Mouse (Mus musculus) layer of hippocampus, postnatal 14 days (tissue): Measurements from ENCODE around the gene Mapt. TPM values are rescaled to one million over a fixed set of nuclear protein-coding genes. Genes with fewer than 3 reads are reported as not detected.
A peak's percentile ranks its signal among the peaks of the same experiment; 100 is the strongest.

Experiments
- DNase-seq, 2 experiments: peaks; one replicate each; pipeline ENCODE4 v3.0.0; 2021 to 2022; ENCODE audit warnings: low spot score in 2 of 2, mixed read lengths in 1 of 2
- total RNA-seq, 2 experiments: library from RNA; stranded (reverse); gene quantifications; 2 replicates each; pipeline ENCODE4 v1.2.3; 2021

Mapt gene
- total RNA-seq, 2 experiments from 2014 or later: 323 to 343 TPM

DNA sequence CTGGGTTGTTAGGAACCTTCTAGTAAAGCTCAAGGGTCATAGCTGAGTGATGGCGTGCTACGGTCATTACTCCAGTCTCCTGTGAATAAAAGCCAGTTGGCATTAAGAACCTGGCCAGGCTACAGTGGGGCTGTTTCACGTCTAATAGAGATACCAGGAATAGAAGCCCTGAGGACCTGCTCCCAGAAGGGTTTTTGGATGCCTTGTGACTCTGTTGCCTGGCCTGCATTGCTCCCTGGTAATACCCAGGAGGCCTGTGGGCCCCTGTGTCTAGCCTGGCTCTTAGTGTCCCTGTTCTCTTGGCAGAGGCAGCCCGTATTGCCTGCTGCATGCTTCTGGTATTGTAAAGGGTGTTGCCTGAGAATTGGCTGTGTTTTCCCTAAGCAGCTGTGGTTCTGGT lies 75.9 kb downstream of the Mapt start:
- DNase-seq: no peak

DNA sequence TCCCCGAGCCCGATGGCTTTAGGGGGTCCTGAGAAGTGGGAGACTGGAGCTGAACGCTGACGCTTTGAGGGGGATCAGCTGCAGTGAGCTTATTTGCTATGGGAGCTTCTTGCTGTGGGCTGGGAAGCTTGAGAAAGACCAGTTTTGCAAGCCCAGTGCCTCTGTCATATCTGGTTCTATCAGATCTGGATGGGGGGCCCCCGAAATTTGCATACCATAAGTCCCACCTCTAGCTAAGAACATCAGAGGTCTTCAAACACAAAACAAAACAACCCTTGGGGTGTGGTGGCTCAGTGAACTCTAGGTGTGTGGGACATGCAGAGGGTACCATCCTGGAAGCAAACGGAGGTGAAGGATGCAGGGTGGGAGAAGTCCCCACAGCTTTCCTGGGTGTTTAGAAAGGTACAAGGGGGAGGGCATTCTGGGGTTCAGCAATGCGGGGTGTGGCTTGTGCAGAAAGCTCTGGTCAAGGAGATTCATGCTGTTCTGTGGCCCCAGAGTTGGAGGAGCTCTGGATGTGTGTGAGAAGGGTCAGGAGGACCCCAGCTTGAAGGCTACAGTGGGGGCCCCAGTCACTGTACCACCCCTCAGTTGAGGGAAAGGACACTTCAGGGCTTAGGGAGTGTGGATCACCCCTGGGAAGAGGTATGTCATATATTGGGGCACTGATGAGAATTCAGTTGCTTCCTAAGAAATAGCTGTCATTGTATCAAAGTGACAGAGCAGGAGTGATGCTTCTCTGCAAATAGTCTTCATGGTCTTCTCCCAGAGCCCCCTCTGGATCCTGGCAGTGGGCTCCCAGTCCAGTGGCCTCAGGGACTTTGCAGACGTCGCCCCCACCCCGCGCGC lies 78.4 kb downstream of the Mapt start:
- DNase-seq: no peak

GRCm38 (mm10) chr11:104310226-104310887 lies 79.2 kb downstream of the Mapt start:
- DNase-seq: no peak

GRCm38 (mm10) chr11:104311643-104312042 lies 80.5 kb downstream of the Mapt start:
- DNase-seq: no peak

DNA sequence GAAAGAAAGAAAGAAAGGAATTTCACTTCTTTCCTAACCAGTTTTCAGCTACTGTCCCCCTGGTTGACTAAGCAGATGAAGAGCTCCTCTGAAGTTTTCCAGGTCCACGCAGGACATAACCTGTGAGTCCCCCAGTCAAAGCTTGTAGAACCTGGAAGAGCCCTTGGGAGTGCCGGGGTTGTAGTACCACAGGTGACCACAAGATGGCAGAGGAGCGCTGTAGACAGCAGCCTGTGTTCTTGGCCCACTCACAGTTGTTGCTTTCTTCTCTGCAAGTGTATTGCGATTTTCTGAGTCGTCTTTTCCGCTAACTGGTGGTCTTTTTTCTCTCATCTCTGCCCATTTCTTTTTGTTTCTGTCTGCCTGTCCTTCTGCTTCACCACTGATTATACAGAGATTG lies 84.5 kb downstream of the Mapt start:
- DNase-seq: peak in 1 of 2 experiments; percentile 69

DNA sequence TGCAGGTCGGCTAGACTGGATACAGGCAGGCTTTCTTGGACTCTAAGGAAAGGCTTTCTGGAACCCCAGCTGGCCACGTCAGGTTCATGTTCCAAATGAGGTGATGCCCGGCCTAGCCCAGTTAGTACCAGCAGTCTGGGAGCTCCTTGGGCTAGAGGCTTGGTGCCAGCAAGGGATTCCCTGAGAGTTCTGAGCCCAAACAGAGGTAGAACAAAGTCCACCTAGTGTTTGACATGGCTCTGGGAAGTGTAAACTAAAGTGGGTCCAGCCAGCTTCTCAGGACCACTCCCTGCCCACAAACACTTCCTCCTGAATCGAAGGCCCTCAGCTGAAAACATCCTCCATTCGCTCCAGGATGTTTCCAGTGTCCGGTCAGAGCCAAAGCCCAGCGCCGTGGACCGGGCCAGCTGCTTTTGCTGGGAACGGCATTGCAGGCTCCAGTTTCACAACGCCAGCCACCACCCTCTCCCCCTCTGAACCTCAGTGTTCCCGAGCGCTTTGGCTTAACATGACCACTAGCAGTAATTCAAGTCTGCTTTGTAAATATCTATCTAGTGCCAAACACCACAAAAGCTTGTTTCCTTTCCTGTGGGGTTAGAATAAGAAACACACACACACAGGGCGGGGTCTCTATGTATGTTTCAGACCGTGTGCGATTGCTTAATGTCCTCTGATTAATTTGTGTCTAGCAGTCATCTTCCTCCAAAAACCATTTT lies 85.7 kb downstream of the Mapt start:
- DNase-seq: no peak

GRCm38 (mm10) chr11:104317631-104318030 lies 86.4 kb downstream of the Mapt start:
- no peak for DNase-seq

GRCm38 (mm10) chr11:104318940-104319781 lies 88.0 kb downstream of the Mapt start:
- DNase-seq: no peak

DNA sequence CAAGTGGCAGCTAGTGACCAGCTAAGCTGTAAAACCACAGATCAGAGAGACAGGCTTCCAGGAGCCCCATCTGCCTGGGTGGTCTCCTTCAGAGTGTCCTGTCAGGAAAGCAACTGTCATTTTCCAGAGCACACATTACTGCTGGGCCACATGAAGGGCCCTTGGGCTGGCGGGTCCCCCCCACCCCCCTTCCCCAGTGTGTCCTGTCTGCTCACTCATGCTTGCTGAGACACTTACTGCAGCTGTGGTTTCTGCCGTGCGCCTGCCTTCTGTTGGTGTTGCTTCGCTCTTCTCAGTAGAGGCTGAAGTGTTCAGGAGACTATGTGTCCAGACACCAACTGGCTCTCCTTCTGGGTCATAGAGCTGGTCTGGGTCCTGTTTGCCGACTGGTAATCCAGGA lies 89.3 kb downstream of the Mapt start:
- DNase-seq: no peak

- no peak for DNase-seq
Observed at GRCm38 (mm10) chr11:104322142-104322541, 91.0 kb downstream of the Mapt start.

DNA sequence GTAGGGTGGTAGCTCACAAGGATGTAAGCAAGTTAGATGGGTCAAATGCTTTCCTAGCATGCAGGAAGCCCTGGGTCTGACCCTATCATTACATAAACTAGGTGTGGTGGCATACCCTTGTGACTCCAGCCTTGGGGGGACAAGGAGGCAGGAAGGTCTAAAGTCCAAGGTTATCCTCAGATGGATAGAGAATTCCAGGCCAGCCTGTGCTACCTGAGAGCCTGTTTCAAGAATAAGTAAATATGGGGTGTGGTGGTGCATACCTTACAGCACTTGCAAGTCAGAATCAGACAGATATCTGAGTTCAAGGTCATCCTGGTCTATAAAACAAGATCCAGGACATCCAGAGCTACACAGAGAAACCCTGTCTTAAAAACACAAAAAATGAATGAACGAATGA lies 96.3 kb downstream of the Mapt start:
- no peak for DNase-seq

- DNase-seq: no peak
Observed at GRCm38 (mm10) chr11:104327946-104328345, 96.8 kb downstream of the Mapt start.

- no peak for DNase-seq
Observed at GRCm38 (mm10) chr11:104329185-104329926, 98.2 kb downstream of the Mapt start.

DNA sequence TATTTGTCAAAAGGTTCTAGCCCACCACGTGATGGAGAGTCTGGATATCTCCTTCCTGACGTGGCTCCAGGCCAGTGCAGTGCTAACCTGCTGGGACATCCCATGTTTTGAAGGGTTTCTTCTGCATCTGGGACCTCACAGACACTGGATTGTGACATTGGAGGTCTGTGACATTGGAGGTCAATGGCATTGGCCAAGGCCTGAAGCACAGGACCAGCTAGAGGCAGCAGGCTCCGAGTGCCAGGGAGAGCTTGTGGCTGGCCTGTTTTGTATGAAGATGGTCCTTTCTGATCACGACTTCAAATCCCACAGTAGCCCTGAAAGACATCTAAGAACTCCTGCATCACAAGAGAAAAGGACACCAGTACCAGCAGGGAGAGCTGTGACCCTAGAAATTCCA lies 99.0 kb downstream of the Mapt start:
- DNase-seq: no peak

GRCm38 (mm10) chr11:104331208-104331607 lies 100.0 kb downstream of the Mapt start:
- no peak for DNase-seq

GRCm38 (mm10) chr11:104332105-104332504 lies 100.9 kb downstream of the Mapt start:
- DNase-seq: no peak

DNA sequence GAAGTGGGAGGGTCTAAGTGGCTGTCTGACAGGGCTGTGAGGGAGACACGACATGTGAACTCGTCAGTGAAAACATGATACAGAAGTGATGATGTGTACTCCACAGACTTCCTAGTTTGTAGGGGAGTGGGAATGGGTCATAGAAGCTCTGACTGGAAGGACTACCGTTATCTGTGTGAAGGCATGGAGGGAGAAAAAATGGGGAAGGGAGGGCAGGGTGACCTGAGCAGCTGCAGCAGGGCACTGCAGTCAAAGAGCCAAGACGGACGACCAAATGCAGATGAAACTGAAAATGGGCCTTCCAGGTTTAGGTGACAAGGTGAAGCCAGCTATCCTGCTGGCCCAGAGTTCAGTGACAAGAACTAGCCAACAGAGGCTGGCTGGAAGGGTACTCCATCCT lies 102.9 kb downstream of the Mapt start:
- no peak for DNase-seq

DNA sequence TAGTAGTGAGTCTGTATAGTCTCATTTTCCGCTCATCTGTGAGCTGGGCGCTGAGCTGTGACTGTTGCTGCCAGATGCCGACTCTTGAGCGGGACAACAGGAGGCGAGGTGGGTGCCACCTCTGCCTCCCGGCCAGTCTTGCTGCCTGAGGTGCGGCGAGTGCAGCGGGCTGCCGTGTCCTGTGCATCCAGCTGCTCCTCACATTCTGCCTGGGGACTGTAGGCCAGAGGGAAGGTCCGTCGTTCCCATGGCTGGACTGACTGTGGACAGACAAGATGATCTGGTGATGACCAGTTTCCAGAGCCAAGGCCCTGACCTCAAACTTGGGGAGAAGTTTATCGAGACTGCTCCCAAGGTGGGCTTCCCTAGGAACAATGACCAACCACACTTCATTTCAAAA lies 103.8 kb downstream of the Mapt start:
- no peak for DNase-seq

DNA sequence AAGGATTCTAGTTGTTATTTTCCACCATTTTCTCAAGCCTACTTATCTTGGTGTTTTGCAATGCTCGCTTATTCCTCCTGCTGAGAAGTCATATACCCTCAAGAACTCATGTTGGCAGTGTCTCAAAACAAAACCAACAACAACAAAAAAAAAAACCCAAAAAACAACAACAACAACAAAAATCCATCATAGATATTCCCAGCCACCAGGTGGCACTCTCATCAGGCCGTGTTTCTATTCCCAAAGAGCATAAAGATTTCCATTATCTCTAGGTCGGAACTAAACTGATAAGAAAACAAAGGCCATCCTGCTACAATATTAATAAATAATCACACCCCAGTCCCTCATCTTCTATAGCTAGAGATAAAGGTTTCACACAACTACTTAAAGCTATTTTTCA lies 115.7 kb downstream of the Mapt start:
- DNase-seq: peak in 1 of 2 experiments; percentile 43

GRCm38 (mm10) chr11:104361790-104362189 lies 130.6 kb downstream of the Mapt start:
- no peak for DNase-seq
